Mouse (Mus musculus): ENCODE data around the gene H2-Ob. TPM values are rescaled to one million over a fixed set of nuclear protein-coding genes. Genes with fewer than 3 reads are reported as not detected.
A peak's percentile ranks its signal among the peaks of the same experiment; 100 is the strongest.
"Not testable (repeated sequence)": the region's sequence is repeated elsewhere in the genome, so short reads cannot be mapped to it uniquely, and the experiment has no call there.

Gene H2-Ob
- polyA plus RNA-seq, 1 experiment from 2014 or later = 0.16 TPM

DNA sequence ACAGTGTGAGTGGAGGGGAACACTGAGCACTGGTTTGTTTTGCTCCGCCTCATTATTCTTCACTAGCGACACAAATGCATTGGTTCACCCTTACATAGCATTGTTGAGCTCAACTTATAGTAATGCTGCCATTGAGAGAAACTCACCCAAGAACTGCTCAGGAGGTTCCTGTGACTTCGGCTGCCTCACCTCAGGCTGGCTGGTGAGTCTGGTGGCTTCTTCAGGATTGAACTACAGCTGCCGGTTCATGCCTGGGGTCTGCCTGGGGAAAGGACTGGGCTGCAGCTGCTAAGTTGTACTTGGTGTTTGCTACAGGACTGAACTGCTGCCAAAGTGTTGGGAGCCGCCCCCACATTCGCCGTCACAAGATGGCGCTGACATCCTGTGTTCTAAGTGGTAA lies 13.3 kb upstream of the H2-Ob start:
- no peaks in the 10 kb centered on the region for H3K4me1 ChIP-seq (replicated peaks; ENCODE audit: control insufficient read depth, insufficient read depth)
- no peak for TF ChIP-seq EP300 (optimal IDR thresholded peaks at IDR 0.05)
- no peak for TF ChIP-seq CTCF (IDR thresholded peaks at IDR 0.05; ENCODE audit: low read depth)
- ATAC-seq (ENCODE audit: low FRiP score, low TSS enrichment) (no peak), DNase-seq (ENCODE audit: low spot score) (no peak)
- no peak overlapping the region for H3K27ac ChIP-seq (replicated peaks)
- H3K9ac ChIP-seq (ENCODE audit: low read length) = no peak overlapping the region
- no peak overlapping the region for H3K4me2 ChIP-seq (replicated peaks; ENCODE audit: low read depth)
- 95% methylated on average over 8 of the region's 8 CpGs for WGBS
- no peak overlapping the region for H3K4me3 ChIP-seq (ENCODE audit: low read depth, low read length)
- H3K27me3 ChIP-seq (ENCODE audit: control insufficient read depth, insufficient read depth, low read length) = no peaks in the 10 kb centered on the region
- no peaks in the 10 kb centered on the region for H3K36me3 ChIP-seq (ENCODE audit: control insufficient read depth, insufficient read depth, low read length)
- no peaks in the 10 kb centered on the region for H3K9me3 ChIP-seq (ENCODE audit: control insufficient read depth, low read length)

DNA sequence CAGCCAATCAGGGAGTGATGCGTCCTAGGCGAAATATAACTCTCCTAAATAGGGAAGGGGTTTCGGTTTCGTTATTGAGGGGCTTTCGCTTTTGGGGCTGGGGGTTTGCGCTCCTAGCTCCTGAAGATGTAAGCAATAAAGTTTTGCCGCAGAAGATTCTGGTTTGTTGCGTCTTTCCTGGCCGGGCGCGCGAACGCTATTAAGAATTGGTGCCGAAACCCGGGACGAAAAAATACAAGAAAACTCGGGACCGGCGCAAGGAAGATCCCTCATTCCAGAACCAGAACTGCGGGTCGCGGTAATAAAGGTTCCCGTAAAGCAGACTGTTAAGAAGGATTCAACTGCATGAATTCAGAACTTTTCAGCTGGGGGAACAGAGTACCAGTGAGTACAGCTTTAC lies 12.8 kb upstream of the H2-Ob start:
- WGBS = 96% methylated on average over 12 of the region's 23 CpGs
- not testable (repeated sequence) for H3K36me3 ChIP-seq (ENCODE audit: control insufficient read depth, insufficient read depth, low read length); DNase-seq (ENCODE audit: low spot score); H3K4me2 ChIP-seq (replicated peaks; ENCODE audit: low read depth); H3K27ac ChIP-seq (replicated peaks); H3K9ac ChIP-seq (ENCODE audit: low read length); H3K9me3 ChIP-seq (ENCODE audit: control insufficient read depth, low read length); H3K27me3 ChIP-seq (ENCODE audit: control insufficient read depth, insufficient read depth, low read length); H3K4me1 ChIP-seq (replicated peaks; ENCODE audit: control insufficient read depth, insufficient read depth); H3K4me3 ChIP-seq (ENCODE audit: low read depth, low read length); ATAC-seq (ENCODE audit: low FRiP score, low TSS enrichment)

DNA sequence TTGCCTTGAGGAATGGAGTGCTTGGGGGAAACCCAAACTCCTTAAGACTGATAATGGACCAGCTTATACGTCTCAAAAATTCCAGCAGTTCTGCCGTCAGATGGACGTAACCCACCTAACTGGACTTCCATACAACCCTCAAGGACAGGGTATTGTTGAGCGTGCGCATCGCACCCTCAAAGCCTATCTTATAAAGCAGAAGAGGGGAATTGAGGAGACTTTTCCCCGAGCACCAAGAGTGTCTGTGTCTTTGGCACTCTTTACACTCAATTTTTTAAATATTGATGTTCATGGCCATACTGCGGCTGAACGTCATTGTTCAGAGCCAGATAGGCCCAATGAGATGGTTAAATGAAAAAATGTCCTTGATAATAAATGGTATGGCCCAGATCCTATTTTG lies 7.7 kb upstream of the H2-Ob start:
- 92% methylated on average over 5 of the region's 9 CpGs for WGBS
- not testable (repeated sequence) for H3K4me2 ChIP-seq (replicated peaks; ENCODE audit: low read depth); H3K4me3 ChIP-seq (ENCODE audit: low read depth, low read length); DNase-seq (ENCODE audit: low spot score); ATAC-seq (ENCODE audit: low FRiP score, low TSS enrichment); H3K9me3 ChIP-seq (ENCODE audit: control insufficient read depth, low read length); H3K4me1 ChIP-seq (replicated peaks; ENCODE audit: control insufficient read depth, insufficient read depth); H3K9ac ChIP-seq (ENCODE audit: low read length); H3K27me3 ChIP-seq (ENCODE audit: control insufficient read depth, insufficient read depth, low read length); H3K36me3 ChIP-seq (ENCODE audit: control insufficient read depth, insufficient read depth, low read length); H3K27ac ChIP-seq (replicated peaks)

DNA sequence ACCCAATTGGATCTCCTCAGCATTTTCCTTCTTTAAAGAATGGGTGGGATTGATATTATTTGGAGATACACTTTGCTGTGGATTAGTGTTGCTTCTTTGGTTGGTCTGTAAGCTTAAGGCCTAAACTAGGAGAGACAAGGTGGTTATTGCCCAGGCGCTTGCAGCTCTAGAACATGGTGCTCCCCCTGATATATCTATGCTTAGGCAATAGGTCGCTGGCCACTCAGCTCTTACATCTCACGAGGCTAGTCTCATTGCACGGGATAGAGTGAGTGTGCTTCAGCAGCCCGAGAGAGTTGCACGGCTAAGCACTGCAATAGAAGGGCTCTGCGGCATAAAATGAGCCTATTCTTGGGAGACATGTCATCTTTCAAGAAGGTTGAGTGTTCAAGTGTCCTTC lies 6.7 kb upstream of the H2-Ob start:
- not testable (repeated sequence) for H3K9me3 ChIP-seq (ENCODE audit: control insufficient read depth, low read length); H3K36me3 ChIP-seq (ENCODE audit: control insufficient read depth, insufficient read depth, low read length); H3K27me3 ChIP-seq (ENCODE audit: control insufficient read depth, insufficient read depth, low read length); H3K9ac ChIP-seq (ENCODE audit: low read length); H3K27ac ChIP-seq (replicated peaks); DNase-seq (ENCODE audit: low spot score); H3K4me1 ChIP-seq (replicated peaks; ENCODE audit: control insufficient read depth, insufficient read depth); H3K4me3 ChIP-seq (ENCODE audit: low read depth, low read length); ATAC-seq (ENCODE audit: low FRiP score, low TSS enrichment); H3K4me2 ChIP-seq (replicated peaks; ENCODE audit: low read depth)
- 100% methylated on average over 2 of the region's 7 CpGs for WGBS

DNA sequence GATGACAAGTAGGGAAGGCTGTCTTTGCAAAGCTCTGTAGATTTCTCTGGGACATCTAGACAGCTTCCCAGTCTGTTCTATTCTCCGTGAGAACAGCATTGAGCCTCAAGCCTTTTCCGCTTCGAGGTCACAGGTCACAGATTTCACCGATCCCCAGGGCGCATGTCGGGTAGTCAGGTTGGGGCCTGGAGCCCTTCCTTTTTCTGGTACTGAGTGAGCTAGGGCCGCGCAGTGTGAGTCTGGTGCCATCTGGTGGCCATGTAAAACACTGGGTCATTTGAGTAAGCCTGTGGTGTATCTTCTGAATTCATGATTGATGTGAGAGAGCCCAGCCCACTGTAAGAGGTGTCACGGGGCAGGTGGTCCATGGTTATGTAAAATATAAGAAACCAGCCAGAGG lies 3.8 kb upstream of the H2-Ob start:
- peak; percentile 95 for TF ChIP-seq CTCF (IDR thresholded peaks at IDR 0.05; ENCODE audit: low read depth)
- no peak for TF ChIP-seq EP300 (optimal IDR thresholded peaks at IDR 0.05)
- Histone ChIP-seq H3K27me3 (ENCODE audit: control insufficient read depth, insufficient read depth, low read length) (no peaks in the 10 kb centered on the region), H3K4me3 (ENCODE audit: low read depth, low read length) (no peak overlapping the region), H3K4me2 (replicated peaks; ENCODE audit: low read depth) (no peak overlapping the region), H3K9ac (ENCODE audit: low read length) (no peak overlapping the region), H3K27ac (replicated peaks) (no peak overlapping the region), H3K4me1 (replicated peaks; ENCODE audit: control insufficient read depth, insufficient read depth) (no peaks in the 10 kb centered on the region), H3K9me3 (ENCODE audit: control insufficient read depth, low read length) (no peaks in the 10 kb centered on the region), H3K36me3 (ENCODE audit: control insufficient read depth, insufficient read depth, low read length) (no peaks in the 10 kb centered on the region)
- DNase-seq (ENCODE audit: low spot score) = peak; percentile 67
- 42% methylated on average over 9 of the region's 9 CpGs for WGBS
- peak; percentile 84 for ATAC-seq (ENCODE audit: low FRiP score, low TSS enrichment)

DNA sequence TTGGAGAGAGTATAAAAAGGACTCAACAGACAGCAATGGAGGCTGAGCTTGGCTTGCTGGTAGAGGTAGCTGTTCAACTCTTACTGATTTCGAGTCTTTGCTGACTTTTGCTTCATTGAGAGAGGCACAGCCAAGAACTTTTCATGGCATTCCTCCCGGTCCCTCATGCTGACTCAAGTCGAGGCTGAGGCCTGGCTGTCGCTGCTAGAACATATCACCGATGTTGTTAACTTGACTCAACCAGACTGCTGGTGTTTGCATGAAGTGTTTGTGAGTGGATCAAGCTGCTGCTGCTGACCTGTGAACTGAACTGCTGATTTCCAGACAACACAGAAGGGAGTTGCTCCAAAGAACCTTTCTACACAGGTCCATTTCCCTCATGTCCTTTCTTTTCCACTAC lies 2.0 kb upstream of the H2-Ob start:
- 77% methylated on average over 5 of the region's 5 CpGs for WGBS
- no peak for TF ChIP-seq EP300 (optimal IDR thresholded peaks at IDR 0.05)
- no peak for TF ChIP-seq CTCF (IDR thresholded peaks at IDR 0.05; ENCODE audit: low read depth)
- ATAC-seq (ENCODE audit: low FRiP score, low TSS enrichment) (no peak), DNase-seq (ENCODE audit: low spot score) (no peak)
- Histone ChIP-seq H3K27me3 (ENCODE audit: control insufficient read depth, insufficient read depth, low read length) (no peaks in the 10 kb centered on the region), H3K36me3 (ENCODE audit: control insufficient read depth, insufficient read depth, low read length) (no peaks in the 10 kb centered on the region), H3K9ac (ENCODE audit: low read length) (no peak overlapping the region), H3K4me2 (replicated peaks; ENCODE audit: low read depth) (no peak overlapping the region), H3K4me1 (replicated peaks; ENCODE audit: control insufficient read depth, insufficient read depth) (no peaks in the 10 kb centered on the region), H3K27ac (replicated peaks) (no peak overlapping the region), H3K9me3 (ENCODE audit: control insufficient read depth, low read length) (no peaks in the 10 kb centered on the region), H3K4me3 (ENCODE audit: low read depth, low read length) (no peak overlapping the region)

DNA sequence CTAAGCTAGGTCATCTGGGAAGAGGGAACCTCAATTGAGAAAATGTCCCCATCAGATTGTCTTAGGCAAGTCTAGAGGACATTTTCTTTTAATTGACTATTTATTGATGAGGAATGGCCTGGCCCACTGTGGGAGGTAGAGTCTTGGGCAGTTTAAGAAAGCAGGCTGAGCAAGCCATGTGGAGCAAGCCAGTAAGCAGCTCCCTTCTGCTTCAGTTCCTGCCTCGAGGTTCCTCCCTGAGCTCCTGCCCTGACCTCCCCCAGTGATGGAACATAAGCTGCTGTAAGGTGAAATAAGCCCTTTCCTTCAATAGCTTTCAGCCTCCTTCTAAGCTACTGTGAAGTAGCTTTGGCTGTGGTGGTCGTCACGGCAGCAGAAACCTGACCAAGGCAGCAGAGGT lies 962 bp upstream of the H2-Ob start:
- no peak overlapping the region for H3K27ac ChIP-seq (replicated peaks)
- no peak overlapping the region for H3K4me2 ChIP-seq (replicated peaks; ENCODE audit: low read depth)
- no peak for ATAC-seq (ENCODE audit: low FRiP score, low TSS enrichment)
- TF ChIP-seq CTCF (IDR thresholded peaks at IDR 0.05; ENCODE audit: low read depth) = no peak
- TF ChIP-seq EP300 (optimal IDR thresholded peaks at IDR 0.05) = no peak
- no peaks in the 10 kb centered on the region for H3K9me3 ChIP-seq (ENCODE audit: control insufficient read depth, low read length)
- no peaks in the 10 kb centered on the region for H3K4me1 ChIP-seq (replicated peaks; ENCODE audit: control insufficient read depth, insufficient read depth)
- 76% methylated on average over 3 of the region's 3 CpGs for WGBS
- H3K36me3 ChIP-seq (ENCODE audit: control insufficient read depth, insufficient read depth, low read length) = no peaks in the 10 kb centered on the region
- no peak for DNase-seq (ENCODE audit: low spot score)
- H3K9ac ChIP-seq (ENCODE audit: low read length) = no peak overlapping the region
- no peaks in the 10 kb centered on the region for H3K27me3 ChIP-seq (ENCODE audit: control insufficient read depth, insufficient read depth, low read length)
- no peak overlapping the region for H3K4me3 ChIP-seq (ENCODE audit: low read depth, low read length)

Data from stomach, postnatal 0 days (tissue).